Comparison of ENCODE assay signal across 8 mouse cellular contexts in genomic region chr10:81411471-81412400, GRCm38 (mm10). TPM values are rescaled to one million over a fixed set of nuclear protein-coding genes. Genes with fewer than 3 reads are reported as not detected.
DNase-seq lines count a peak whose midpoint lies in the region; ATAC-seq lines count a peak whose summit lies in the region.

No protein-coding gene starts in this region.

- H3K4me2 ChIP-seq in forebrain, embryonic 13.5 days, result no peak overlapping the region
- H3K4me2 ChIP-seq in stomach, embryonic 14.5 days (replicated peaks; ENCODE audit: low read depth, low read length), result peak overlapping the region; percentile 19; the same call in 1 of the 2 replicates

- H3K36me3 ChIP-seq in forebrain, embryonic 13.5 days (ENCODE audit: poor library complexity, severe bottlenecking), result peaks cover 16% of the 10 kb centered on the region
- H3K36me3 ChIP-seq in stomach, embryonic 14.5 days (ENCODE audit: control insufficient read depth, insufficient read depth, low read length), result peaks cover 6% of the 10 kb centered on the region

- H3K9ac ChIP-seq in forebrain, embryonic 13.5 days, result peak overlapping the region; percentile 31; the same call in 1 of the 2 replicates
- H3K9ac ChIP-seq in stomach, embryonic 14.5 days (replicated peaks; ENCODE audit: low read depth, low read length), result no peak overlapping the region

- WGBS in forebrain, embryonic 13.5 days, result 68% methylated on average over 18 of the region's 18 CpGs
- WGBS in stomach, embryonic 14.5 days, result 48% methylated on average over 18 of the region's 18 CpGs

- peak overlapping the region; percentile 76 for H3K27ac ChIP-seq in forebrain, embryonic 13.5 days
- peak overlapping the region; percentile 82 for H3K27ac ChIP-seq in stomach, embryonic 14.5 days (ENCODE audit: low read length)

- no peak for ATAC-seq in forebrain, embryonic 13.5 days
- ATAC-seq in stomach, embryonic 14.5 days (ENCODE audit: insufficient number of reproducible peaks, insufficient read depth, low FRiP score, low read depth), result no peak

- no peaks in the 10 kb centered on the region for H3K9me3 ChIP-seq in forebrain, embryonic 13.5 days (replicated peaks)
- H3K9me3 ChIP-seq in stomach, embryonic 14.5 days (ENCODE audit: control insufficient read depth, low read depth, low read length), result no peaks in the 10 kb centered on the region

- intact Hi-C loops in heart, postnatal 36 days (cut with DNase I), result loop anchor here (2.0 kb wide), 1 partner anchor 13 kb away; no protein-coding TSS in a partner anchor

- DNase-seq in 3T3-L1 (ENCODE audit: low read depth, low spot score), result peak; percentile 72
- peak; percentile 71 to 87 for DNase-seq in adrenal gland, postnatal 36 days
- DNase-seq in heart, postnatal 36 days, result peak; percentile 92 to 98
- DNase-seq in layer of hippocampus, adult 9-11 months, result peak; percentile 84
- peak; percentile 85 for DNase-seq in lung, postnatal 36 days
- no peak for DNase-seq in spleen, postnatal 36 days (ENCODE audit: low spot score in 2 of 2)

- H3K27me3 ChIP-seq in forebrain, embryonic 13.5 days, result peaks cover 21% of the 10 kb centered on the region
- no peaks in the 10 kb centered on the region for H3K27me3 ChIP-seq in stomach, embryonic 14.5 days (ENCODE audit: control insufficient read depth, insufficient read depth, low read length)

- H3K4me1 ChIP-seq in forebrain, embryonic 13.5 days, result peaks cover 79% of the 10 kb centered on the region
- H3K4me1 ChIP-seq in stomach, embryonic 14.5 days (ENCODE audit: control insufficient read depth, insufficient read depth, low read length), result peaks cover 74% of the 10 kb centered on the region

- H3K4me3 ChIP-seq in forebrain, embryonic 13.5 days, result no peak overlapping the region
- H3K4me3 ChIP-seq in stomach, embryonic 14.5 days (ENCODE audit: low read depth, low read length), result no peak overlapping the region

RNA-seq across cellular contexts. Expression of gene Smim24, which starts 18.9 kb away (rescaled TPM):
- 1 to 10 TPM; 1.2 to 1.6 TPM for total RNA-seq in adrenal gland, postnatal 36 days (2021)
- polyA plus RNA-seq in forebrain, embryonic 13.5 days (2015; fragmentation: Nextera tagmentation; extraction: Ambion mirVana), result 1.8 TPM in 2 replicates
- total RNA-seq in heart, postnatal 36 days (2021), result 1 to 10 TPM; 2.2 to 2.4 TPM
- 17.7 and 21.5 TPM in 2 replicates for polyA plus RNA-seq in stomach, embryonic 14.5 days (2014; fragmentation: Nextera tagmentation; extraction: Ambion mirVana)

RNA-seq across cellular contexts. Expression of gene Gm48552, which starts 22.9 kb away (rescaled TPM):
- 1 to 10 TPM in 1 of 2 experiments, not detected in 1; 1.5 TPM for total RNA-seq in adrenal gland, postnatal 36 days (2021)
- 2.1 and 2.3 TPM in 2 replicates for polyA plus RNA-seq in forebrain, embryonic 13.5 days (2015; fragmentation: Nextera tagmentation; extraction: Ambion mirVana)
- under 1 TPM in 1 of 2 experiments, not detected in 1; 0.62 TPM for total RNA-seq in heart, postnatal 36 days (2021)
- polyA plus RNA-seq in stomach, embryonic 14.5 days (2014; fragmentation: Nextera tagmentation; extraction: Ambion mirVana), result 1.0 and 1.1 TPM in 2 replicates

RNA-seq across cellular contexts. Expression of gene Gm48551, which starts 27.5 kb away (rescaled TPM):
- total RNA-seq in adrenal gland, postnatal 36 days (2021), result 1 to 10 TPM; 1.1 to 1.7 TPM
- polyA plus RNA-seq in forebrain, embryonic 13.5 days (2015; fragmentation: Nextera tagmentation; extraction: Ambion mirVana), result 4.2 and 5.8 TPM in 2 replicates
- total RNA-seq in heart, postnatal 36 days (2021), result 1 to 10 TPM; 1.1 to 2.0 TPM
- polyA plus RNA-seq in stomach, embryonic 14.5 days (2014; fragmentation: Nextera tagmentation; extraction: Ambion mirVana), result 3.1 and 4.1 TPM in 2 replicates

RNA-seq across cellular contexts. Expression of gene Dohh, which starts 27.5 kb away (rescaled TPM):
- 10 to 100 TPM; 48.9 to 54.0 TPM for total RNA-seq in adrenal gland, postnatal 36 days (2021)
- polyA plus RNA-seq in forebrain, embryonic 13.5 days (2015; fragmentation: Nextera tagmentation; extraction: Ambion mirVana), result 76.7 and 87.3 TPM in 2 replicates
- 10 to 100 TPM; 50.3 to 52.2 TPM for total RNA-seq in heart, postnatal 36 days (2021)
- polyA plus RNA-seq in stomach, embryonic 14.5 days (2014; fragmentation: Nextera tagmentation; extraction: Ambion mirVana), result 44.8 and 48.5 TPM in 2 replicates

RNA-seq across cellular contexts. Expression of gene Fzr1, which starts 33.4 kb away (rescaled TPM):
- total RNA-seq in adrenal gland, postnatal 36 days (2021), result 10 to 100 TPM; 37.8 to 49.0 TPM
- 117 and 128 TPM in 2 replicates for polyA plus RNA-seq in forebrain, embryonic 13.5 days (2015; fragmentation: Nextera tagmentation; extraction: Ambion mirVana)
- 10 to 100 TPM; 27.8 to 29.4 TPM for total RNA-seq in heart, postnatal 36 days (2021)
- polyA plus RNA-seq in stomach, embryonic 14.5 days (2014; fragmentation: Nextera tagmentation; extraction: Ambion mirVana), result 81.3 and 88.7 TPM in 2 replicates

Comparison
In these comparisons a context has a peak if more than half of its experiments do, and no peak if none do; other contexts are left out.
1. DNase-seq: peak in 3T3-L1 (single experiment), adrenal gland, postnatal 36 days (2 of 2), heart, postnatal 36 days (2 of 2), layer of hippocampus, adult 9-11 months (single experiment) and lung, postnatal 36 days (single experiment); none in spleen, postnatal 36 days (0 of 2).